Mouse (Mus musculus) brown adipose tissue, adult 24 weeks (tissue): ENCODE measurements around the gene Gm45261. TPM values are rescaled to one million over a fixed set of nuclear protein-coding genes. Genes with fewer than 3 reads are reported as not detected.

Experiments used
- H3K27ac ChIP-seq: fragments of 200-500 bp; replicated peaks from 2 replicates; pipeline ENCODE4 v1.5.1; 2012; ENCODE audit warnings: low read depth, mild to moderate bottlenecking, low read length
- H3K4me1 ChIP-seq: fragments of 200-500 bp; 2 replicates; pipeline ENCODE4 v1.6.1; 2012; ENCODE audit warnings: low read length, mixed read lengths; ENCODE audit not compliant: control insufficient read depth, insufficient read depth, insufficient read length
- H3K4me3 ChIP-seq: fragments of 200-500 bp; 2 replicates; pipeline ENCODE4 v1.5.1; 2012; ENCODE audit warnings: low read depth, mild to moderate bottlenecking, low read length, moderate library complexity; ENCODE audit not compliant: insufficient read depth
- polyA plus RNA-seq: library from polyadenylated mRNA; stranded (reverse); fragments of >200 nt; gene quantifications from 2 replicates; pipeline ENCODE4 v1.2.4, GENCODE M21; 2012; ENCODE audit not compliant: missing spikeins, insufficient read depth, insufficient read length

Gene Gm45261
- polyA plus RNA-seq, 1 experiment: not detected

DNA sequence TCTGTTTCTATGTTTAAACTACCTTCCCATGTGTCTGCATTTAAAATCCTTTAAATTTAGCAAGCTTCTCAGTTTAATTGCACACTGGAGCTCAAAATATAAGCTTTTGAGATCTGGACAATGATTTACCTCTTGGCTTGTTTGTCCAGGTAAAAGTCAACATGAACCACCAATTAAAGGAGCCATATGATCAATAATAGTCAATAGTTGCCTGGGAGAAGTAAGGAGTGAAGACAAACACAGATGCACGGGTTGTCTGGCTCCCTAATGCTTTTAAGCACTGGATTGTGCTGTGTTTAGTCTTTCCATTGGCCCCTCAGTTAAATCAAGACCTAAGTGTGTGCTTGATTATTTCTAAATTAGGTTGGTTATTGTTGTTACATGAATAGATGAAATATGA lies 33.3 kb downstream of the Gm45261 start:
- Histone ChIP-seq H3K4me1 (no peaks in the 10 kb centered on the region), H3K27ac (no peak overlapping the region), H3K4me3 (no peak overlapping the region)

DNA sequence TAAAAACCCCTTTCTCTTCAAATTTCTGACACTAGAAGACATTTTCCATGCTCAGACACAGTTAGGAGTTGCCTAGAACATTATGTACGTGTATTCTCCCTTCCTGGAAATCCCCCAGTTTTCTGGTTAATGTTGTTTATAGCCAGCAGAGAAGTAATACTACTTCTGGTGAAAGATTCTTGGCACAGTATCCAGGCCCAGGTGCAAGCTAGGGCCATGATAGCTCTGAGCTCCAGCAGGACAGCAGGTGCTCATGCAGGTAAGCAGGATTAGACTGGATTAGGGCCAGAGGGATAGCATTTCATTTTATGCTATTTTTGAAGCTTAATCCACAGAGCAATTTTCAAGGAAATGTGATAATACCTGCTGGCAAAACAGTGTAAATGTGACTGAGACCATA lies 33.8 kb downstream of the Gm45261 start:
- H3K27ac ChIP-seq: no peak overlapping the region
- H3K4me3 ChIP-seq: no peak overlapping the region
- no peaks in the 10 kb centered on the region for H3K4me1 ChIP-seq

DNA sequence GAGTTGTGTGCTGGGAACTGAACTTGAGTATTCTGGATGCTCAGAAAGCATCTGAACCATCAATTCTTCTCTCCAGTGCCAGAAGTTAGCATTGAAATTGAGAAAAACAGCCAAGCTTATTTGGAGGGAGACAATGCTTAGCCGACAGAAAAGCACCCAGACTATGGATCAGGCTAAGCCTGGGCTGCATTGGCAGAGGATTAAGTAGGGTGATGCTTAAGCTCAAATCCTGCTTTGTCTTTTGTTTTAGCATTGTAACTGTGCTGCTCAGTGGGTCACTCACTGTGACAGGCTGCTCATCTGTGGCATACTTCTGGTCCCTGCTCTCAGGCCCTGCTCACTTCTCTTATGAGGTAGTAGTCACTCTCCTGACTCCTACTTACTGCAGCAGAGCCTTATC lies 36.6 kb downstream of the Gm45261 start:
- H3K27ac ChIP-seq: no peak overlapping the region
- no peaks in the 10 kb centered on the region for H3K4me1 ChIP-seq
- no peak overlapping the region for H3K4me3 ChIP-seq

DNA sequence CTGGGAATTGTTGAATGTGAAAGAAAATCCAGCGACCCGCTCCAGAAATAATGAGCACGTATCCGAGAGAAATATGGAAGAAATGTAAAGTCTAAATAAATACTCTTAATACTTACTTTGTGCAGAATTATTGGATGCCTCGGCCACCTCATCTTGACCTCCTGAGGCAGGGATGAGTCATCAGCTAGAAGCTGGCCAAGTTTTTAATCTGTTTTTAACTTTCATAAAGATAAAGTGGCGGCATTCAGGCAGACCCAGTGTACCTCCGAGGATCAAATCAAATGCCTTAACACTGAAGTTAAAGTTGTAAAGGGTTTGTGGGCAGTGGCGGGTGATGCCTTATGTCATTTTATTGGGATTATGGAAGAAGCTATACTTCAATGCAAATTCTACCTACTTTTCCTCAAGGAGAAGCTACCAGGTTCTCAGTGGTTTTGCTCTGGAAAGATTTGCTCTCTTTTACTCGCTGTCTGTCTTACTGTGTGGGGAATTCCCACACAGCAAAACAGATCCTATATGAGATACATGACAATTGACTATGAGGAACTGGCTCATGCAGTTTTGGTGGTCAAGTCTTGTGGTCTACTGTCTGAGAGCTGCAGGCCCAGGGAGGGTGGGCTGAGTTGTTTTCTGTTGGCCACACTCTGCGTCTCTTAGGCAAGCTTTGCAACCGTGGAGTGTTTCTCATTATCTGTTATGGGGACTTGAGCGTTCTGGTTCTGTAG lies 42.8 kb downstream of the Gm45261 start:
- Histone ChIP-seq H3K27ac (no peak overlapping the region), H3K4me3 (no peak overlapping the region), H3K4me1 (no peaks in the 10 kb centered on the region)

DNA sequence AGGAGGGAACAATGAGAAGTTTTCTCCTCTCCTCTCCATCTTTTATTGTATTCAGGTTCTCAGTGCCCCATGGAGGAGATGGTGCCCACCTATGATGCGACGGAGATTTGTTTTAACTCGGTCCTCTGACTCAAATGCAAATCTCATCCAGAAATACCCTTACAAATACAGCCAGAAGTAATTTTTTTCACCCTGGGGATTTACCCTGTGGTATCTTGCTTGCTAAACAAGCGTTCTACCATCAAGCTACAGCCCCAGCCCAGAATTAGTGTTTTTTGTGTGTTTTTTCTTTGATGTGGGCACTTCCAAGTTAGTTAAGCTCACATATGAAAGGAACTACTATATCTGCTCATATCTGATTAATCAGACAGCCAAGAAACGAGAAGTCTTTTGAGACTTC lies 44.9 kb downstream of the Gm45261 start:
- Histone ChIP-seq H3K4me3 (no peak overlapping the region), H3K27ac (no peak overlapping the region), H3K4me1 (no peaks in the 10 kb centered on the region)

DNA sequence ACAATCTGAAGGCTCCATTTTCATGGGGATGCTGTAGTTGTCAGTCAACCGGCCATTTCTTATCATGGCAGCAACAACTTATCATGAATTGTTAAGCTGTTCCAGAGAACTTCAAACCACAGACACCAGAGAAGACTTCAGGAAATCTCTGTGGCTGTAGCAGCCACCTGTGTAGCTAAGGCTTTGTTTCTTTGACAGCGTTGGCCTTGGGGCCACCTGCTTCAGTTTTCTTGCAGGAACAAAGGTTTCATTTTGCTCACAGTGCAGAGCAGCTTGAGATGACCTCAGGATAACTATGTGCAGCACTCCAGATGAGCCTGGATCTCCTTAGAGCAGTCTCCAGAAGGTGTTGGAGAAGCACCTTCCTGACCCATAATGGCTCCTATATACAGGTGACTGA lies 48.7 kb downstream of the Gm45261 start:
- Histone ChIP-seq H3K4me3 (no peak overlapping the region), H3K4me1 (no peaks in the 10 kb centered on the region), H3K27ac (no peak overlapping the region)

DNA sequence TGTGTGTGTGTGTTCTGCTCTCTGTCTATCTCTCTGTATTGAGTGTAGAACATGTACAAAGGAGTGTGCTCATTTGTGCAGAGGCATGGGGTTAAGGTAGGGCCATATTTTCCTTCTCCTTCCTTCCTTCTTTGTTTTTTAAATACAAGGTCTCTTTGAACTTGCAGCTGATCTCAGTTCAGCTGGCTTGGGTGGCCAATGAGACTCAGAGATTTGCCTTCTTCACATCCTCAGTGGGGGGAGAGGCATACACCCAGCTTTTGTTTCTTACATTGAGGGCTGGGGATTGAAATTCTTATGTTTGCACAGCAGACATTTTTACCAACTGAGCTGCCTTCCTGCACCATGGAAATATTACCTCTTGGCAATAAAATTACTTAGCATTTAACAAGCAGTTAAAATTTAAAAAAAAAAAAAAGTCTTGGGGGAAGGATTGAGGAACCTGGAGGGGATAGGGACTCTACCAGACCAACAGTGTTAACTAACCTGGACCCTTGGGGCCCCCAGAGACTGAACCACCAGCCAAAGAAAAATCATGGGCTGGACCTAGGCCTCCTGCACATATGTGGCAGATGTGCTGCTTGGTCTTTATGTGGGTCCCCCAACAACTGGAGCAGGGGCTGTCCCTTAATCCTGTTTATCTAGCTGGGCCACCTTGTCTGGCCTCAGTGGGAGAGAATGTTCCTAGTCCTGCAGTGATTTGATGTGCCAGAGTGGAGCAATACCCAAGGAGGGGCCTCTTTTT lies 50.8 kb downstream of the Gm45261 start:
- Histone ChIP-seq H3K4me3 (no peak overlapping the region), H3K27ac (no peak overlapping the region), H3K4me1 (no peaks in the 10 kb centered on the region)

DNA sequence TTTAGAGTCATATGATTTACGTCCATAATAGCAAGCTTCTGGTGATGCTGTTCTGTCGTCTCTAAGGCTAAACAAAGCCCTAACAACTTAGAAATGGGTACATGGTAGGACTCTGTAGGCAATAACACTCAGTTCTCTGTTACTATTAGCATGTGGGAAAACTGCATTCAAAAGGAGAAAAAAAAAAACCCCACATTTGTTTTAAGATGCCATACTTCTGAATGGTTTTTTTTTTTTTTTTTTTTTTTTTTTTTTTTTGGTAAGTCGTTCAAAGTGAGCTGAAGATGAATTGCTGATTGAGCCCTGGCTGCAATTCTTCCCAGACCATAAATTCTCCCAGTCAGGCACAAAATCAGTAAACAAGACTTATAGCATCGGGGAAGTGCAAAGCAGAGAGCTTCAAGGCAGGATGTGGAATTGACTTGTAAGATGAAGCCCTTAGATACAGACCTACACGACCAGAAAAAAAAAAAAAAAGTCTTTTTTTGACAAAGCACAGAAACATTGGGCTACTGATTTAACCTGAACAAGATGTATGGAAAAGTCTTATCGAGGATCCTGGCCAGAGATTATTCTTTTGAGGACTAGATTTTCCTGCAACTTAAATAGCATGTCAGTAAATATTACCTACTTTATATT lies 51.7 kb downstream of the Gm45261 start:
- H3K27ac ChIP-seq: no peak overlapping the region
- H3K4me1 ChIP-seq: no peaks in the 10 kb centered on the region
- H3K4me3 ChIP-seq: no peak overlapping the region

DNA sequence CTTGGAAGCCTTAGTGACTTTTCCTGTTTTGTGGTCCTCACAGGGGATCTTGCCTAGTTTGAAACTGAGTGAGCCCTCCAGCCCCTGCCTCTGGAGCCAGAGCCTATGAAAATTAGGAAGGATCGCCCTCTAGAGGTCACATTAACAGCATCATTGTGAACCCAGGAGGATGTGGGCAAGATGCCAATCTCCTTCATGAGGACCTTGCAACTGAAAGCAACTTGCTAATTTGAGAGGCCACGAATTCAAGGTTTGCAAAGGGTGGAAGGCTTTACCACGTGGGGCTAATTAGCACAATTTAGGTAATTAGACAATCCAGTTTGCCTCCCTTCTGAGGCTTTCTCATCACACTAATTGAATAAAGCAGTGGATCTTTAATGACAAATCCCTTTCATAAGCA lies 52.7 kb downstream of the Gm45261 start:
- no peaks in the 10 kb centered on the region for H3K4me1 ChIP-seq
- H3K27ac ChIP-seq: no peak overlapping the region
- H3K4me3 ChIP-seq: no peak overlapping the region

DNA sequence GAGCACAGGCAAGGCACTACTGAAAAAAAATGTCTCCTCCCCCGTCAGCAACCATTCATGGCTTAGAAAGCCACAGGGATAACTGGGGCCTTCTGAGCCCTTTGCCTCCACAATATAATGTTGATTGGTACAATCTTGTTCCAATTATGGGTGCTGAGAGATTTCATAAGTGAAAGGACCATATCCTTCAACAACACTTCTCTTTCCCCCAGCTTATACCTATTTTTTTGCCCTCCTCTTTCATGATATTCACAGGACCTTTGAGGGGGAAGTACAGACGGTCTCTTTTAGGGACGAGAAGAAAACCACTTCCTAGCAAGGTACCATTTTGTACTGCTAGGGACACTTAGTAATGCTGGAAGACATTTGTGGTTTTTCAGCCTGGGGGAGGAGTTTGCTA lies 57.1 kb downstream of the Gm45261 start:
- Histone ChIP-seq H3K4me1 (no peaks in the 10 kb centered on the region), H3K4me3 (no peak overlapping the region), H3K27ac (no peak overlapping the region)

DNA sequence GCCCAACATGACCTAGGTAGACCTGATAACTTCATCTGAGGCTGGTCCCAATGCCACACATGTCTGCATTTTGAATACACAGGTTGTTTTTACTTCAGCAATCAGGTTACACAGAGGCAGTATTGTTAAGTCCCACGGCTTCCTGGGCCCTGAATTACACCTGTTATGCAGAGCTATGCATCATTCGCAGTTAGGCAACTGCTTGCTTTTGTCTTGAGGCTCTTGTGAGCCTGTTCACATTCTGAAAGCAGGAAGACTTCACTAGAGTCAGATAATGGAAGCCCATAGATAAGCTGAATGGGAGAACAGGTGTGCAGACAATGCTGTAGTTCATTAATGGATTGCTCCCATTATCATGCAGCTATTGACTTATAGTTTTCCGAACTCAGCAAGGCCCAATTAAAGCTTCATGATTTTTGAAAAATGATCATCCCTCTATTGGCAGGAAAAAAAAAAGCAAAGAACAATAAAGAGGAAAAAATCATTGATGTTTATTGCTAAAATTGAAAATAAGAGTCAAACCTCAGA lies 57.8 kb downstream of the Gm45261 start:
- H3K4me1 ChIP-seq: no peaks in the 10 kb centered on the region
- no peak overlapping the region for H3K4me3 ChIP-seq
- H3K27ac ChIP-seq: no peak overlapping the region

DNA sequence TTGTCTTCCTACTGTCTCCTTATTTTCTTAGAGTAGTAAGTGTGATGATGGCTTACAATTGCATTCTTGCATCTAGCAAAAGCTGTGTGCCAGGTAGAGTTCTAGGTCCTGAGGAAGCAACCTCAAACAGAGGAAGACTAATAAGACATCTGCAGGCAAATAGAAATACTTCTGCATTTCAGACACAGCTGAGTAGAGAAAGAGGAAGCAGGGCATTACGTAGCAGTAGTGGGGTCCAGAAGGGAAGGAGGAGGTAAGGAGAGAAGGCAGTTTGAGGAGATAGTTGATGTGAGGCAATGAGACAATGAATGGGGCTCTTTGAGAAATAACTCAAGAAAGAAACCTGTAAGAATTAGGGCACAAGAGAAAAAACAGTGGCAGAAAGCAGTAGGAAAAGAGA lies 59.3 kb downstream of the Gm45261 start:
- H3K27ac ChIP-seq: no peak overlapping the region
- H3K4me3 ChIP-seq: no peak overlapping the region

More for the DNA sequence above, 59.3 kb downstream of the Gm45261 start:
- H3K4me1 ChIP-seq: no peaks in the 10 kb centered on the region

Other genes with a start within 250 kb of the Gm45261 start
- not detected in 2 replicates for gene Fam124b, start 243.0 kb downstream of the Gm45261 start, polyA plus RNA-seq
- gene Cul3, start 121.0 kb downstream of the Gm45261 start, polyA plus RNA-seq: 114 and 116 TPM in 2 replicates